Mouse (Mus musculus) gastrocnemius, adult 8-10 months (tissue): ENCODE results near the gene Pou4f2. TPM values are rescaled to one million over a fixed set of nuclear protein-coding genes. Genes with fewer than 3 reads are reported as not detected.

Experiments used
- DNase-seq, 2 experiments: peaks; one replicate each; pipeline ENCODE4 v3.0.0; 2022; ENCODE audit warnings: low spot score in 2 of 2
- total RNA-seq, 4 experiments: library from RNA; stranded (reverse); gene quantifications; 2 replicates each; pipeline ENCODE4 v1.2.4; 2022

The Pou4f2 gene
- total RNA-seq: not detected

DNA sequence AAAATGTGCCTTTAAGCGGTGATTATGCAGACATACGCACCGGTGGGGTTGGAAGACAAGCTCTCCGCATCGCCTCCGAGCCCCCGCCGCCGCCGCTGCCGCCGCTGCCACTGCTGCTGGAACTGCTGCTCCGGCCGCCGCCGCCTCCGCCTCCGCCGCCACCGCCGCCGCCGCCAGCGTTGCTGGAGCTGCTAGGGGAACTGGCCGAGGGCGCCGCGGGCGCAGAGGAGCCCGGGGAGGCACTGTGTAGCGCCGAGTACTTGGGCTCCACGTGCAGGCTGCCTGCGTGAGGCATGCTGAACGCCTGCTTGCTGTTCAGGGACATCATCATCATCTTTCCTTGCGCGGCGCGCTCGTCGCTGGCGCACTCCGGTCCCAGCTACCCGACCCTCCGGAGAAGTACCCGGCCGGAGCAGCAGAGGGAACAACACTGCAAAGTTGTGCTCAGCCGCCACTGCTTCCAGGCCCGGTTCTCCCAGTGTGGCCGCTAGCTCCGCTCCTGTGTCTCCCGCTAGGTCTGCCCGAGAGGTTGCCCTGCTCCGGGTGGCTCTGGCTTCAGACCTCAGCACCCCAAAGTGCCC is at the start of gene Pou4f2:
Gene Pou4f2 (minus strand): TSS at position 575 of the 581 bp plus-strand sequence.
- DNase-seq: no peak

- no peak for DNase-seq
Measured at GRCm38 (mm10) chr8:78477051-78477829, 40.8 kb upstream of the Pou4f2 start.

DNA sequence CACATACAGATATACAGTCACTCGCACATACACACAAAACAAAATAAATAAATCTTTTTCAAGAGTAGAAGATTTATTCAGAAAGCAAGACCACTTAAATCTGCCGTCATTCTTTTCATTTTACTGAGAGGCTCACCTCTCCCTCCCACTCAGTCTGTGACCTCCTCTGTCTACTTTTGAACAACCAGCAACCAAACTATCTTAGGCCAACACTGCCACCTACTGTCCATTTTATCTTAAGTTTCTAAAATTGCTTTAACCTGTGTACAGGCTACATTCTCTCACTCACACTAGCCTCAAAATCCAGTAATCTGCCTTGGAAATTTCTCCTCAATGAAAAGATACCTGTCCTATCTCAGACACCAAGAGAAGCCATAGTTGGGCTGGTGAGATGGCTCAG is 31.4 kb upstream of the Pou4f2 start:
- no peak for DNase-seq

- no peak for DNase-seq
Measured at GRCm38 (mm10) chr8:78463941-78464340, 27.5 kb upstream of the Pou4f2 start.

- no peak for DNase-seq
Measured at GRCm38 (mm10) chr8:78456441-78456840, 20.0 kb upstream of the Pou4f2 start.

DNA sequence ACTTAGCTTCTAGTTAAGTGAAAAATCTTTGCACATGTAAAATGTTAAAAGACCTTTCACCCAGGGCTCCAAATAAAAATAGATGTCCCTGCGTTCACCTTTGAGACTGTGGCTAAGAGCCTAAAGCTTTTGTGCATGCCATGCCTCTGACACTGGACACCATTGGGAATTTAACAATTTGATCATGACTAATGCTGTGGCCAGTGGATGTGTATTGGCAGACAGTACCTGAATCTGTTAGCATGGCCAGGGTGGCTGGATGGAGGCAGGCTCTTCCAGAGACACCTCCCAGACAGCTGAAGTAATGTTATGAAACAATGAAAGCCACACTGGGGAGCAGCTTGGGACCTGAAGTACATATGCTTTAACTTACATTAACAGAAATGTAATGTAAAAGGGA is 6.3 kb upstream of the Pou4f2 start:
- DNase-seq: no peak

DNA sequence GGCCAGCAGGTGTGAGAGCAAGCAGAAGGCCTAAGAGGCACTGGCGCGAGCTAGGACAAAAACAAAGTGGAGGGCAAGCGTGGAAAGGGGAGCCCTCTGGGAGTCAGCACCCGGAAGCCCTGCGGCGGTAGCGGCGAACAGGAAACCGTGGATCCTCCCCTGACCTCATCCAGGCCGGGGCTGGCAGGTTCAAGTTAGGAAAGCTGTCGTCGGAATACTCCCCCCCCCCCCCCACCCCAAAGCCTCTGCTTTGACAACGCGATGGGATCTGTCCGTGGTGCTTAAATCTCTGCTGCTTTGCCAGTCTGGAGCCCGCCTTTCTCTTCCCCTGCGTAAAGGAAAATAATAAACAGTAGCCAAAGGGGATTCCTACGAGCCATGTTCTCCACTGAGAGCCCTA is 1.7 kb upstream of the Pou4f2 start:
- DNase-seq: no peak

DNA sequence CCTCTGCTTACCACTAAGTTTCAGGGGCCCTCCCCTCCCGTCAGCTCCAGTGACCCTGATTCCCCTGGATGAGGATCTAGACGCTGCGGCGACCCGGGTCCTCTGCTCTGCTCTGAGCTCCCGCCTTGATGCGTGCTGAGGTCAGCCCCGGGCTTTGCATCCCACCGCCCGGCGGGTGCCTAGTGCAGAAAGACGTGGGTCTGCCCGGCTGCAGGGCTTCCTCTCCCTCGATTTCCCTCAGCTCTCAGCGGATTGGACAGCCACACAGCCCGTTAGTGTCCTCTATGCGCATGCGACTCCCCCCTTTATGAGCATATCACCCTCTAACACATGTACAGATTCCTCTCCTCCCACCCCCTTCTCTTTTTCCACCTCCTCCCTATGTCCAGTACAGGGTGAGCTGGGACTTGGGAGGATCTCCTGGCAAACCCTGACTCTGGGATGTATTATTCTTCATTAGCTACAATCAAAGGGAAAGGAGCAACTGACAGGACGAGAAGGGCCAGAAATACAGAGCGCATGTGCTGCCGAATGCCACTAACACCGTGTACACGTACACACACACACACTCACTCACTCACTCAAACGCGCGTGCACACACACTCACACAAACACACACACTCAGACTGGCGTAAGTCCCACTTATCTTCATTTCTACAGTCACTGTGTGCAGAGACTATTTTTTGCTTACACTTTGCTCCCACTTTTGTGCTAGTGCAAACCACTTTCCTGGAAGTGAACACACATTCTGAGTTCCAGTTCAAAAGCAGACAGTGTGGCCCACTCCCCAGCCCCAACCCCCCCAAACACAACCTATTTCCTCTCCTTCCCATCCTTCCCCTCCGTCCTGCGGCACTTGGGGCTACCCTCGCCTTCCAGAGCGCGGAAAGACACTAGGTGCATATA is 948 bp upstream of the Pou4f2 start:
- no peak for DNase-seq

GRCm38 (mm10) chr8:78436661-78437060 is 216 bp upstream of the Pou4f2 start:
- no peak for DNase-seq

DNA sequence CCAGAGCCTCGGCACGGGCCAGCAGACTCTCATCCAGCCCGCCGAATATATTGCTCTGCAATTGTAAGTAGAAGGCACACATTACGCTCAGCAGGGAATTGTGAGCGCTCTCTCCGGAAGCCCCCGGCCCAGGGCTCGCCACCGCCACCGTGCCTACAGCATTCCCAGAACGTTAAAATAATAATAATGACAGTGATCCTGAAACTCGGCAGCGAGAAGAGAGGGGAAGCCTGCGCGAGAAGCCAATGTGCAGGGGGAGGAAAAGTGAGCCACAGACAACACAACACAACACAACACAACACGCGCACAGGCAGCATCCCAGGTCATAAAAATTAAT is 853 bp downstream of the Pou4f2 start:
- no peak for DNase-seq

- DNase-seq: no peak
Measured at GRCm38 (mm10) chr8:78434823-78435623, 1.4 kb downstream of the Pou4f2 start.

DNA sequence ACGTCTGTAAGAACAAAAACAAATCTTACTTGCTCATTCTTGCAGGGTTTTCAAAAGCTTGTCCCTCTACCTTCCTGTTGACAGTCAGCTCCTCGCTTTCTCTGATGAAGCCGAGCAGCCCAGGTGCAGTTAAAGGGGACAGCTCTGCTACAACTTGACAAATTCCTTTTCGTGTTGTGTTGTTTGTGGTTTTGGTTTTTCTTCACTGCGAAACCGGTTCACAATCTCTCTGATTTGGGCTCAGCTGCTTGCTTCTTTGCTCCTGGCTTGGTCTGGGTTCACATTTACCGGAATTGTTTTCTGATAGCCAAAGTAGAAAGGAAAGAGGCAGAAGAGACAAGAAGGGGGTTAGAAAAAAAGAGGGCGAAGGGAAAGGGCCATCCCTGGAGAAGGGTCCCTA is 2.1 kb downstream of the Pou4f2 start:
- DNase-seq: no peak

DNA sequence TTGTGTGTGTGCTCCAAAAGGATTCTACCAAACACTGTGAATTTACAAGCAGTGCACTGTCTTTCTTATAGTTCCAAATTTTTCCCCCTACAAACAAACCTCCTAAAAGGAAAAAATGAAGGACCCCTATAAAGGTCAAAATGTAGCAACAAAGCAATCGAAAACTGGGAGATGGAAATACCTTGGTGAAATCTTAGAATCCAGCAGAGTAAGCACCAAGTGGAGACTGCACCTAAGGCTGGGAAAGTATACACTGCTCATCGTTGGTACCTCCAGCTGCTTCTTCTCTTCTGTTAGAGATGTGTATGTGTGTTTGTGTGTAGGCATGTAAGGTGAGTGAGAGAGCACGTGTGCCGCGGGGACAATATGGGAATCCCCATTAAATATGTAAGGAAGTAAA is 3.1 kb downstream of the Pou4f2 start:
- DNase-seq: no peak

GRCm38 (mm10) chr8:78432451-78432850 is 4.0 kb downstream of the Pou4f2 start:
- no peak for DNase-seq

GRCm38 (mm10) chr8:78431356-78431755 is 5.1 kb downstream of the Pou4f2 start:
- DNase-seq: no peak

- no peak for DNase-seq
Measured at GRCm38 (mm10) chr8:78428148-78428547, 8.3 kb downstream of the Pou4f2 start.

GRCm38 (mm10) chr8:78427769-78428130 is 8.7 kb downstream of the Pou4f2 start:
- no peak for DNase-seq

DNA sequence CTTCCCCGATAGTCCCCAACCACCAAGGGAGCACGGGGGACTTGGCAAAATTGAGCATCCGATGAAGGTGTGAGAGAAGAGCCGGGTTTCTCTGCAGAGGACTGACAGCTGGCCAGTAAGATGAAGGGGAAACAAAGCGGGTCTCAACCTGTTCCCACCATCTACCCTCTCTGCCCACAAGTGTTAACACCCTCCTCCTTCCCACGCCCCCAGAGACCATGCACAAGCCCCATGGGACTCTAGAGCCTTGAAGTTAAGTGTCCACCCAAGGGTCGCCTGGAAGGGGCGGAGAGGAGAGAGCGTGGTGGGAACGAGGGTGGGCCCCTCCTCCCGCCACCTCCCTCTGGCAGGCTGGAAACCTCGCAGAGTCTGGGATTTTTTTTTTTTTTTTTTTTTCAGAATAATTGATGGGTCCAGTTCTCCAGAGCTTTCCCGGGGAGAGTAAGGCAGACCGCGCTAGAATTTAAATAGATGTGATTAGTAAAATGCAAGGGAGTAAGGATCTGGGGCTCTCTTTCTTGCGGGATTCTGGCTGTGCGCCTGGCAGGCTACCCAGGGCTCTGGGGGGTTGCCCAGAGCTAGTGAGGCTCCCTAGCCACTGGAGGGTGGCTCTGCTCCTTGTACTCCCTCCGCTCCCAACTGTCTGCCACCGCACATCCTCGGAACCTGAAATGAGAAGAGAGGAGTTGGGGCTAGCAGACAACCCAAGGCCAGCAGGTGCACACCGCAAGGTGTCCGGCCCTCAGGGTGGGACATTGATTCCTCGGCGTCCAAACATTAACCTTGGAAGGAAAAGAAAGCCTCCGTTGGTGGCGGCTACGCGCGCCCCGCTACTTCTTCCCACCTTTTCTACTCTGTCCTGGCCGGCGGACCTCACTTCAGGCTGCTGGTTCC is 9.3 kb downstream of the Pou4f2 start:
- DNase-seq: no peak

DNA sequence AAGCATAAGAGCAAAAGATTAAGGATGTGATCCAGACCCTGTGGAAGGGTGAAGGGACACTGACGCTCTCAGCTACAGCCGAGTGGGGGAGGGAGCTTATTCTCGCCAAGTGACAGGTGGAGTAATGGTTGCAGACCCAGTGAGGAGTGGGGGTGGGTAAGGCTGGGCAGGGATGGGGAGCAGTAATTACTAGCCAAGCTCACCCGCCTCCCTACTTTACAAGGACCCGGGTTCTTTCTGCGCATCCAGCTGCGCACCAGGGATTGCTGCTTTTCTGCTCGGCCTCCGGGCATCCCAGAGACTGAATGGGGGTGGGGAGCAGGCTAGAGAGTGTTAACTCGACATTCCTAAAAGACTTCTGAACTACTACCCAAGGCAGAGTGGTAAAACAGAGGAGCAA is 10.0 kb downstream of the Pou4f2 start:
- DNase-seq: no peak

DNA sequence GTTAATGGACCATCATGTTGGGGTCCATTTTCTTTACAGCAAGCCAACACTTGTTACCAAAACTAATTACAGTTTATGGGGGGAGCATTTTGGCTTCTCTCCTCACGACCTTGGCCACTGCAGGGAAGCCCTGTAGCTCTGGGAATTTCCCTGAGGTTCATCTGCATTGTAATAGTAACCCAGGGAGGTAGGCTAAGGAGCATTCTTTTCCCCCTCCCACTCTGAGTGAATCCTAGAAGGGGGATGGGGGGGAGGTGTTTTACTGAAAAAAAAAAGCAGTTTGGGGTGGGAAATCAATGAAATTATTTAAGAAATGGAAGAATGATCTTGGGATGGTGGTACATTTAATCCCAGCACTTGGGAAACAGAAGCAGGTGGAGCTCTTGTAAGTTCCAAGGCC is 12.5 kb downstream of the Pou4f2 start:
- no peak for DNase-seq

DNA sequence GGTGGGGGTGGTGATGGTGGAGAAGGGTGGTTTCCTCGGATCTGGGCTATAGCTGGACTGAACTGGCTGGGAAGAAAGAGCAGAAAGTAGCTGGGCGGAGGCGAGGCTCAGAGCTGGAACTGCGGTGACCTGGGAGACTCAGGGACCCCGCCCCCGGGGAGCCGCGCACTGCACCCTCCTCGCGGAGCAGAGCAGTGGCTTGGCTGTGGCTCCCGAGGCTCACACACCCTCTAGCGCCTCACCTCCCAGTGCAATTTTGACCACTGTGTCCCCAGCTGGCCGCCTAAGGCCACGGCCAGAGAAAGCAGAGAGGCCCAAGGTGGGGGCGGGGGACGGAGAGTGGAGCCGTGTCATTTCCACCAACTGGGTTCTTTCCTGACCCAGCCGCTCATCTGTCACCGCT is 16.3 kb downstream of the Pou4f2 start:
- no peak for DNase-seq
